Mouse (Mus musculus) liver, adult 2 months (tissue): Measurements from ENCODE around the gene Tada2b.

Experiments
- CTCF ChIP-seq: fragments of 200-500 bp; IDR thresholded peaks from 2 replicates; pipeline ENCODE4 v1.5.1; 2011; ENCODE audit warnings: low read depth, low read length, control low read depth
- POLR2A ChIP-seq: fragments of 200-500 bp; IDR thresholded peaks from 2 replicates; pipeline ENCODE4 v1.6.1; 2011; ENCODE audit warnings: low read length, control low read depth; ENCODE audit not compliant: insufficient read depth; ENCODE audit errors: extremely low read depth

DNA sequence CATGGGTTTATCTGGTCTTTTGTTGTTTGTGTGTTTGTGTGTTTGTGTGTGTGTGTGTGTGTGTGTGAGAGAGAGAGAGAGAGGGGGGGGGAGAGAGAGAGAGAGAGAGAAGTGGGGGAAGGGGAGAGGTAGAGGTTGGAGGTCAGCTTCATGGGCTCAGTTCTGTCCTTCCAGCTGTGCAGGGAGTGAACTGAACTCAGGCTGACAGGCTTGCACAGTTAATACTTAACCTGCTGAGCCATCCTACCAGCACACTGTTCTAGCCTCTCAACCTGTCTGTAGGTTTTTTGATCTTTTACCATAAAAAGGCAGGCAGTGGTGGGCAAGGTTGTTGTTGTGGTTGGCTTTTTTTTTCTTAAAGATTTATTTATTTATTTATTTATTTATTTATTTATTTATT, 59.4 kb downstream of the Tada2b start:
- TF ChIP-seq CTCF (no peak), POLR2A (no peak)
